In genomic region chr9:61089066-61089686, GRCm38 (mm10) we compare ENCODE assay signal across 27 mouse cellular contexts.
DNase-seq lines count a peak whose midpoint lies in the region; ATAC-seq and TF ChIP-seq lines count a peak whose summit lies in the region.
"Had no signal": no experiment of that assay in that cellular context is flagged by ENCODE, and none has a peak within 500 bp of the region (broad histone marks: within the 10 kb centered on the region; RNA-seq: fewer than 3 reads in every experiment).

No protein-coding gene starts in this region.

- no peak overlapping the region for H3K27ac ChIP-seq in forebrain, embryonic 16.5 days (ENCODE audit: low read length)
- no peak overlapping the region for H3K27ac ChIP-seq in forebrain, embryonic 12.5 days
- H3K27ac ChIP-seq in hindbrain, embryonic 12.5 days, result no peak overlapping the region
- H3K27ac ChIP-seq: embryonic facial prominence, embryonic 12.5 days; embryonic facial prominence, embryonic 15.5 days; forebrain, embryonic 13.5 days; hindbrain, embryonic 10.5 days; hindbrain, embryonic 14.5 days; hindbrain, postnatal 0 days had no signal

- no peaks in the 10 kb centered on the region for H3K27me3 ChIP-seq in forebrain, embryonic 16.5 days (replicated peaks; ENCODE audit: control insufficient read depth, insufficient read depth, low read length)
- H3K27me3 ChIP-seq in forebrain, embryonic 12.5 days, result peaks cover 5% of the 10 kb centered on the region; the same call in 1 of the 2 replicates
- 0 out of 2 replicates have a peak, but pooled peaks cover 4% of the 10 kb centered on the region for H3K27me3 ChIP-seq in hindbrain, embryonic 12.5 days
- H3K27me3 ChIP-seq: embryonic facial prominence, embryonic 12.5 days; embryonic facial prominence, embryonic 15.5 days had no signal

- 70% methylated on average over 2 of the region's 2 CpGs for WGBS in forebrain, embryonic 16.5 days
- WGBS in forebrain, embryonic 12.5 days, result 84% methylated on average over 2 of the region's 2 CpGs
- WGBS in hindbrain, embryonic 12.5 days, result 80% methylated on average over 2 of the region's 2 CpGs

- H3K4me1 ChIP-seq in forebrain, embryonic 16.5 days (replicated peaks; ENCODE audit: control insufficient read depth, insufficient read depth, low read length), result peaks cover 16% of the 10 kb centered on the region
- H3K4me1 ChIP-seq in forebrain, embryonic 12.5 days, result peaks cover 14% of the 10 kb centered on the region; the same call in 1 of the 2 replicates
- H3K4me1 ChIP-seq in hindbrain, embryonic 12.5 days, result peaks cover 6% of the 10 kb centered on the region; the same call in 1 of the 2 replicates
- H3K4me1 ChIP-seq: embryonic facial prominence, embryonic 12.5 days; embryonic facial prominence, embryonic 15.5 days had no signal

- TF ChIP-seq CTCF in brain, embryonic 14.5 days (IDR thresholded peaks at IDR 0.05; ENCODE audit: borderline replicate concordance, extremely low read depth, insufficient read depth, insufficient read length), result no peak

- H3K9me3 ChIP-seq in forebrain, embryonic 16.5 days (ENCODE audit: control insufficient read depth, low read length), result no peaks in the 10 kb centered on the region
- no peaks in the 10 kb centered on the region for H3K9me3 ChIP-seq in forebrain, embryonic 12.5 days
- no peaks in the 10 kb centered on the region for H3K9me3 ChIP-seq in hindbrain, embryonic 12.5 days (replicated peaks)
- H3K9me3 ChIP-seq: embryonic facial prominence, embryonic 12.5 days; embryonic facial prominence, embryonic 15.5 days; forebrain, embryonic 13.5 days; hindbrain, embryonic 10.5 days had no signal

- no peak for TF ChIP-seq POLR2A in brain, embryonic 14.5 days (IDR thresholded peaks at IDR 0.05; ENCODE audit: borderline replicate concordance, extremely low read depth, insufficient read depth, insufficient read length, poor library complexity, severe bottlenecking)

- no peak overlapping the region for H3K9ac ChIP-seq in forebrain, embryonic 16.5 days (replicated peaks; ENCODE audit: low read depth, low read length)
- H3K9ac ChIP-seq in forebrain, embryonic 12.5 days, result no peak overlapping the region
- no peak overlapping the region for H3K9ac ChIP-seq in hindbrain, embryonic 12.5 days
- H3K9ac ChIP-seq: embryonic facial prominence, embryonic 12.5 days; embryonic facial prominence, embryonic 15.5 days; forebrain, embryonic 13.5 days; hindbrain, embryonic 14.5 days had no signal

- peak; percentile 32 for DNase-seq in 416B (ENCODE audit: low read depth)
- peak; percentile 60 for DNase-seq in brain, embryonic 14.5 days (ENCODE audit: low read depth)
- no peak for DNase-seq in cerebellum, postnatal 25 days
- no peak for DNase-seq in layer of hippocampus, adult 9-11 months
- DNase-seq: adrenal gland, adult 8-10 months; adrenal gland, postnatal 25 days; cerebellum, adult 11 months; cerebellum, adult 2 months; cerebellum, adult 9-11 months; cerebellum, postnatal 36 days; gastrocnemius, postnatal 25 days; heart, adult 11 months; kidney, adult 18-20 months had no signal

- no peak overlapping the region for H3K4me2 ChIP-seq in forebrain, embryonic 16.5 days (ENCODE audit: low read length)
- H3K4me2 ChIP-seq in forebrain, embryonic 12.5 days, result no peak overlapping the region
- no peak overlapping the region for H3K4me2 ChIP-seq in hindbrain, embryonic 12.5 days (replicated peaks)
- H3K4me2 ChIP-seq: embryonic facial prominence, embryonic 12.5 days; embryonic facial prominence, embryonic 15.5 days; forebrain, embryonic 13.5 days; heart, embryonic 11.5 days; hindbrain, embryonic 14.5 days had no signal

- peak; percentile 12; the same call in 1 of the 2 replicates for ATAC-seq in forebrain, embryonic 16.5 days
- no peak for ATAC-seq in forebrain, embryonic 12.5 days (ENCODE audit: low FRiP score)
- ATAC-seq in hematopoietic stem cell, adult 5-6 weeks (replicated peaks in 1 of 2; ENCODE audit: insufficient read depth in 1 of 2, low FRiP score in 2 of 2, low TSS enrichment in 1 of 2, low read depth in 1 of 2, poor library complexity in 2 of 2, severe bottlenecking in 2 of 2), result peak; percentile 52 to 70
- ATAC-seq in hindbrain, embryonic 12.5 days (ENCODE audit: low FRiP score), result no peak
- ATAC-seq: CD4-positive, CD25-positive, alpha-beta regulatory T cell, adult 4 months; forebrain, embryonic 13.5 days; hindbrain, postnatal 0 days; inflammation-experienced regulatory T-cells, adult 6 months; intestine, embryonic 16.5 days had no signal

- no peak overlapping the region for H3K4me3 ChIP-seq in forebrain, embryonic 16.5 days (replicated peaks; ENCODE audit: low read length)
- H3K4me3 ChIP-seq in forebrain, embryonic 12.5 days (replicated peaks), result no peak overlapping the region
- no peak overlapping the region for H3K4me3 ChIP-seq in hindbrain, embryonic 12.5 days
- H3K4me3 ChIP-seq: embryonic facial prominence, embryonic 12.5 days; embryonic facial prominence, embryonic 15.5 days; forebrain, embryonic 13.5 days; hindbrain, embryonic 10.5 days had no signal

- H3K36me3 ChIP-seq in forebrain, embryonic 16.5 days (ENCODE audit: control insufficient read depth, insufficient read depth), result no peaks in the 10 kb centered on the region
- H3K36me3 ChIP-seq in forebrain, embryonic 12.5 days (replicated peaks), result no peaks in the 10 kb centered on the region
- H3K36me3 ChIP-seq in hindbrain, embryonic 12.5 days, result no peaks in the 10 kb centered on the region
- H3K36me3 ChIP-seq: embryonic facial prominence, embryonic 12.5 days; embryonic facial prominence, embryonic 15.5 days; hindbrain, embryonic 10.5 days had no signal

Comparison
In these comparisons a context has a peak if more than half of its experiments do, and no peak if none do; other contexts are left out.
1. ATAC-seq: peak in forebrain, embryonic 16.5 days (single experiment) and hematopoietic stem cell, adult 5-6 weeks (2 of 2); none in forebrain, embryonic 12.5 days (single experiment) and hindbrain, embryonic 12.5 days (single experiment).
2. DNase-seq: peak in 416B (single experiment) and brain, embryonic 14.5 days (single experiment); none in cerebellum, postnatal 25 days (0 of 2) and layer of hippocampus, adult 9-11 months (single experiment).